Mouse (Mus musculus) C2C12 (cell line): ENCODE measurements around the gene Tnni2. TPM values are rescaled to one million over a fixed set of nuclear protein-coding genes. Genes with fewer than 3 reads are reported as not detected.

Source experiments
- H3K27me3 ChIP-seq: one replicate; pipeline ENCODE4 v1.6.1; 2011; ENCODE audit not compliant: control insufficient read depth, insufficient read depth, insufficient read length
- H3K36me3 ChIP-seq: one replicate; pipeline ENCODE4 v1.6.1; 2011; ENCODE audit not compliant: control insufficient read depth, insufficient read depth
- H3K4me3 ChIP-seq: one replicate; pipeline ENCODE4 v1.5.1; 2011; ENCODE audit warnings: mild to moderate bottlenecking, control low read depth; ENCODE audit not compliant: poor library complexity, insufficient read depth, severe bottlenecking
- H3K79me2 ChIP-seq: one replicate; pipeline ENCODE4 v1.6.1; 2011; ENCODE audit not compliant: control insufficient read depth, insufficient read depth
- H3K79me3 ChIP-seq: one replicate; pipeline ENCODE4 v1.6.1; 2011; ENCODE audit warnings: low read depth, control low read depth
- H3ac ChIP-seq: one replicate; pipeline ENCODE3; 2011; ENCODE audit warnings: low read depth; ENCODE audit not compliant: control insufficient read depth, insufficient read length
- CEBPB ChIP-seq: IDR thresholded peaks from one replicate; pipeline ENCODE4 v1.6.1; 2011; ENCODE audit warnings: low read depth, mild to moderate bottlenecking, control low read depth, moderate library complexity
- CTCF ChIP-seq: IDR thresholded peaks from one replicate; pipeline ENCODE4 v1.5.1; 2011; ENCODE audit not compliant: control insufficient read depth, insufficient read depth, insufficient read length
- FOSL1 ChIP-seq: IDR thresholded peaks from one replicate; pipeline ENCODE4 v1.8.0; 2011; ENCODE audit warnings: mild to moderate bottlenecking, low read length; ENCODE audit not compliant: poor library complexity, insufficient read depth, severe bottlenecking
- MAX ChIP-seq: IDR thresholded peaks from one replicate; pipeline ENCODE4 v1.6.1; 2011; ENCODE audit warnings: mild to moderate bottlenecking, control low read depth
- MYOD1 ChIP-seq: IDR thresholded peaks from one replicate; pipeline ENCODE4 v1.6.1; 2011; ENCODE audit warnings: low read depth; ENCODE audit not compliant: control insufficient read depth, insufficient read length
- MYOG ChIP-seq: IDR thresholded peaks from one replicate; pipeline ENCODE4 v1.6.1; 2011; ENCODE audit not compliant: control insufficient read depth, insufficient read length; ENCODE audit errors: extremely low read depth
- USF1 ChIP-seq: IDR thresholded peaks from one replicate; pipeline ENCODE4 v1.6.1; 2011; ENCODE audit warnings: low read depth, mild to moderate bottlenecking, control low read depth, moderate library complexity
- polyA plus RNA-seq: library from polyadenylated mRNA; unstranded; fragments of >200 nt; fragmentation: generic; extraction: Trizol; gene quantifications from one replicate; pipeline ENCODE4 v1.2.1, GENCODE M21; 2012; ENCODE audit warnings: missing spikeins

The Tnni2 gene
- polyA plus RNA-seq, 1 experiment: 7.5 TPM

- H3K79me2 ChIP-seq: peaks cover 10% of the 10 kb centered on the region
- TF ChIP-seq FOSL1 (no peak), MYOD1 (no peak), USF1 (no peak), MYOG (no peak), MAX (no peak), CTCF (no peak), CEBPB (no peak)
- no peak overlapping the region for H3ac ChIP-seq
- no peak overlapping the region for H3K4me3 ChIP-seq
- peaks cover 35% of the 10 kb centered on the region for H3K36me3 ChIP-seq
- peaks cover 6% of the 10 kb centered on the region for H3K79me3 ChIP-seq
- H3K27me3 ChIP-seq: no peaks in the 10 kb centered on the region
Observed at GRCm38 (mm10) chr7:142482256-142482609, 40.6 kb downstream of the Tnni2 start.

- Histone ChIP-seq H3K79me3 (peaks cover 3% of the 10 kb centered on the region), H3K36me3 (peaks cover 37% of the 10 kb centered on the region), H3K27me3 (no peaks in the 10 kb centered on the region), H3K79me2 (peaks cover 2% of the 10 kb centered on the region), H3K4me3 (no peak overlapping the region), H3ac (no peak overlapping the region)
- TF ChIP-seq CEBPB (no peak), CTCF (no peak), MYOD1 (no peak), FOSL1 (no peak), MAX (no peak), MYOG (no peak), USF1 (no peak)
Observed at GRCm38 (mm10) chr7:142483136-142483535, 41.5 kb downstream of the Tnni2 start.

- H3K79me3 ChIP-seq: peaks cover 2% of the 10 kb centered on the region
- no peak overlapping the region for H3ac ChIP-seq
- H3K36me3 ChIP-seq: peaks cover 48% of the 10 kb centered on the region
- no peaks in the 10 kb centered on the region for H3K79me2 ChIP-seq
- H3K27me3 ChIP-seq: no peaks in the 10 kb centered on the region
- H3K4me3 ChIP-seq: no peak overlapping the region
- TF ChIP-seq CTCF (no peak), MYOG (no peak), CEBPB (no peak), MAX (no peak), FOSL1 (no peak), MYOD1 (no peak), USF1 (no peak)
Observed at GRCm38 (mm10) chr7:142484780-142485179, 43.2 kb downstream of the Tnni2 start.

DNA sequence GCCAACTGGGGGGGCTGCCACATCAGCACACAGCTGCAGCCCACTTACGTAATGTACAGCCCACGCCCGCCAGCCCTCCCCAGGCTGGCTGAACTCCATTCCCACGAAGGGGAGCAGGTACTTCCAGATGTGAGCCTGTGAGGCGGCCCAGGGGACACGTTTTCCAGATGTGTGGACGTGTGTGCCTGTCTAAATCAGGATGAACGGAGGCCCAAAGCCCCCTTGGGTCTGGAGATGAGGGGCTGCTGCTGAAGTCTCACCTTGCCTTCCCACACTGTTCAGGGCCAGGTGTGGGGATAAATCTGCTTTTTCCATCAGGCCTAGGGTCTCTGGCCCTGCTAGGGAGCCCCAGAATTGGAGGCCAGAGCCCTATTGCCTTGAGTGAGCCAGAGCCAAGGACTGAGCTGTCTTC, 45.1 kb downstream of the Tnni2 start:
- H3K27me3 ChIP-seq: no peaks in the 10 kb centered on the region
- H3K36me3 ChIP-seq: peaks cover 58% of the 10 kb centered on the region
- no peak overlapping the region for H3ac ChIP-seq
- no peaks in the 10 kb centered on the region for H3K79me3 ChIP-seq
- no peaks in the 10 kb centered on the region for H3K79me2 ChIP-seq
- H3K4me3 ChIP-seq: no peak overlapping the region
- TF ChIP-seq USF1 (no peak), MYOD1 (no peak), CTCF (no peak), CEBPB (no peak), MYOG (no peak), MAX (no peak), FOSL1 (no peak)

GRCm38 (mm10) chr7:142487341-142487859, 45.8 kb downstream of the Tnni2 start:
- no peak overlapping the region for H3K4me3 ChIP-seq
- no peaks in the 10 kb centered on the region for H3K79me3 ChIP-seq
- no peak overlapping the region for H3ac ChIP-seq
- TF ChIP-seq MYOG (no peak), FOSL1 (no peak)
- H3K27me3 ChIP-seq: no peaks in the 10 kb centered on the region
- H3K36me3 ChIP-seq: peaks cover 59% of the 10 kb centered on the region
- no peaks in the 10 kb centered on the region for H3K79me2 ChIP-seq

GRCm38 (mm10) chr7:142488053-142488452, 46.4 kb downstream of the Tnni2 start:
- Histone ChIP-seq H3K4me3 (no peak overlapping the region), H3ac (no peak overlapping the region), H3K79me2 (no peaks in the 10 kb centered on the region), H3K36me3 (peaks cover 62% of the 10 kb centered on the region), H3K79me3 (no peaks in the 10 kb centered on the region), H3K27me3 (no peaks in the 10 kb centered on the region)
- TF ChIP-seq MYOD1 (no peak), FOSL1 (no peak), CTCF (no peak), MYOG (no peak), CEBPB (no peak), USF1 (no peak), MAX (no peak)
